In the genomic region with DNA sequence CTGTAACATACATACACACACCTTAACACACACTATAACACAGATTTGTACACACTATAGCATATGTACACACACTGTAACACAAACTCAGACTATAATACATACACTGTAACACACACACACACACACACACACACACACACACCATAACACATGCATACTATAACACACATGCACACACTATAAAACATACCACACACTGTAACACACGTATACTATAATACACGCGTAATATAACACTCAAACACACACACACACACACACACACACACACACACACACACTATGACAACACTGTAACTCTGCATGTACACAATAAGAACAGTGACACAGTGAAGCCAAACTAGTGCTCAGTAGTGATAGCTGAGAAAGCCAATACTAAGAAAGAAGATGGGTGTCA, we compare ENCODE assay signal across 17 mouse cellular contexts.
DNase-seq lines count a peak whose midpoint lies in the region; ATAC-seq and TF ChIP-seq lines count a peak whose summit lies in the region.
"Had no signal": no experiment of that assay in that cellular context is flagged by ENCODE, and none has a peak within 500 bp of the region (broad histone marks: within the 10 kb centered on the region; RNA-seq: fewer than 3 reads in every experiment).

No protein-coding gene starts in this region.

- no peaks in the 10 kb centered on the region for H3K36me3 ChIP-seq in forebrain, embryonic 11.5 days (ENCODE audit: control insufficient read depth, insufficient read depth, low read length)
- no peaks in the 10 kb centered on the region for H3K36me3 ChIP-seq in forebrain, embryonic 12.5 days (replicated peaks)
- H3K36me3 ChIP-seq in liver, embryonic 15.5 days (replicated peaks): no peaks in the 10 kb centered on the region
- no peaks in the 10 kb centered on the region for H3K36me3 ChIP-seq in liver, postnatal 0 days (replicated peaks; ENCODE audit: insufficient read depth, low read length)
- H3K36me3 ChIP-seq in hindbrain, embryonic 15.5 days: no peaks in the 10 kb centered on the region
- no peaks in the 10 kb centered on the region for H3K36me3 ChIP-seq in midbrain, embryonic 14.5 days (ENCODE audit: control insufficient read depth, insufficient read depth, low read length)

- H3K4me1 ChIP-seq in forebrain, embryonic 11.5 days (replicated peaks; ENCODE audit: control insufficient read depth, insufficient read depth, low read length): no peaks in the 10 kb centered on the region
- no peaks in the 10 kb centered on the region for H3K4me1 ChIP-seq in forebrain, embryonic 12.5 days
- H3K4me1 ChIP-seq in liver, embryonic 15.5 days (replicated peaks): no peaks in the 10 kb centered on the region
- H3K4me1 ChIP-seq in liver, postnatal 0 days (ENCODE audit: insufficient read depth): no peaks in the 10 kb centered on the region
- no peaks in the 10 kb centered on the region for H3K4me1 ChIP-seq in hindbrain, embryonic 15.5 days (replicated peaks)
- no peaks in the 10 kb centered on the region for H3K4me1 ChIP-seq in midbrain, embryonic 14.5 days (ENCODE audit: control insufficient read depth, insufficient read depth, low read length)
- H3K4me1 ChIP-seq in lung, adult 2 months (ENCODE audit: control insufficient read depth, insufficient read depth, low read length): no peaks in the 10 kb centered on the region

- no peak for TF ChIP-seq EP300 in liver, postnatal 0 days (IDR thresholded peaks at IDR 0.05; ENCODE audit: low read depth)

- no peak overlapping the region for H3K27ac ChIP-seq in forebrain, embryonic 11.5 days (ENCODE audit: low read depth, low read length)
- no peak overlapping the region for H3K27ac ChIP-seq in forebrain, embryonic 12.5 days
- H3K27ac ChIP-seq in liver, embryonic 15.5 days (replicated peaks): no peak overlapping the region
- no peak overlapping the region for H3K27ac ChIP-seq in liver, postnatal 0 days (ENCODE audit: low read depth)
- H3K27ac ChIP-seq in hindbrain, embryonic 15.5 days (replicated peaks): no peak overlapping the region
- no peak overlapping the region for H3K27ac ChIP-seq in midbrain, embryonic 14.5 days (replicated peaks; ENCODE audit: low read depth, low read length)
- H3K27ac ChIP-seq: macrophage had no signal

- ATAC-seq in forebrain, embryonic 11.5 days (replicated peaks; ENCODE audit: low FRiP score): 0 out of 2 replicates have a peak, but pooled peaks have one; percentile 30
- no peak for ATAC-seq in forebrain, embryonic 12.5 days (ENCODE audit: low FRiP score)
- 0 out of 2 replicates have a peak, but pooled peaks have one; percentile 34 for ATAC-seq in liver, embryonic 15.5 days (ENCODE audit: insufficient read depth)
- no peak for ATAC-seq in liver, postnatal 0 days
- peak; percentile 61; the same call in 1 of the 2 replicates for ATAC-seq in hindbrain, embryonic 15.5 days (ENCODE audit: low FRiP score, low read depth)
- peak; percentile 58; the same call in 1 of the 2 replicates for ATAC-seq in midbrain, embryonic 14.5 days (ENCODE audit: low FRiP score, low TSS enrichment)
- ATAC-seq: CD4-positive, CD25-positive, alpha-beta regulatory T cell, adult 4 months; Patski had no signal

- no peaks in the 10 kb centered on the region for H3K9me3 ChIP-seq in forebrain, embryonic 11.5 days (ENCODE audit: control insufficient read depth, low read length)
- H3K9me3 ChIP-seq in forebrain, embryonic 12.5 days: no peaks in the 10 kb centered on the region
- no peaks in the 10 kb centered on the region for H3K9me3 ChIP-seq in liver, embryonic 15.5 days (replicated peaks)
- no peaks in the 10 kb centered on the region for H3K9me3 ChIP-seq in liver, postnatal 0 days (ENCODE audit: low read length)
- H3K9me3 ChIP-seq in hindbrain, embryonic 15.5 days: no peaks in the 10 kb centered on the region
- no peaks in the 10 kb centered on the region for H3K9me3 ChIP-seq in midbrain, embryonic 14.5 days (ENCODE audit: control insufficient read depth, low read length)

- H3K9ac ChIP-seq in forebrain, embryonic 11.5 days (ENCODE audit: low read length): no peak overlapping the region
- no peak overlapping the region for H3K9ac ChIP-seq in forebrain, embryonic 12.5 days
- no peak overlapping the region for H3K9ac ChIP-seq in liver, embryonic 15.5 days
- no peak overlapping the region for H3K9ac ChIP-seq in liver, postnatal 0 days (replicated peaks)
- H3K9ac ChIP-seq in hindbrain, embryonic 15.5 days: no peak overlapping the region
- H3K9ac ChIP-seq in midbrain, embryonic 14.5 days (replicated peaks; ENCODE audit: low read length): no peak overlapping the region

- no peak for TF ChIP-seq CTCF in liver, postnatal 0 days (IDR thresholded peaks at IDR 0.05; ENCODE audit: low read depth)
- TF ChIP-seq CTCF in lung, adult 2 months (IDR thresholded peaks at IDR 0.05; ENCODE audit: insufficient read depth, low read length): no peak

- H3K4me2 ChIP-seq in forebrain, embryonic 11.5 days (ENCODE audit: low read depth, low read length, severe bottlenecking): no peak overlapping the region
- no peak overlapping the region for H3K4me2 ChIP-seq in forebrain, embryonic 12.5 days
- H3K4me2 ChIP-seq in liver, embryonic 15.5 days: no peak overlapping the region
- no peak overlapping the region for H3K4me2 ChIP-seq in liver, postnatal 0 days (ENCODE audit: low read depth, low read length)
- H3K4me2 ChIP-seq in hindbrain, embryonic 15.5 days: no peak overlapping the region
- H3K4me2 ChIP-seq in midbrain, embryonic 14.5 days (ENCODE audit: low read length): no peak overlapping the region
- H3K4me2 ChIP-seq: heart, embryonic 11.5 days had no signal

- no peak overlapping the region for H3K4me3 ChIP-seq in forebrain, embryonic 11.5 days (ENCODE audit: low read depth, low read length)
- no peak overlapping the region for H3K4me3 ChIP-seq in forebrain, embryonic 12.5 days (replicated peaks)
- no peak overlapping the region for H3K4me3 ChIP-seq in liver, embryonic 15.5 days (replicated peaks)
- H3K4me3 ChIP-seq in liver, postnatal 0 days (ENCODE audit: low read depth, low read length): no peak overlapping the region
- H3K4me3 ChIP-seq in hindbrain, embryonic 15.5 days: no peak overlapping the region
- no peak overlapping the region for H3K4me3 ChIP-seq in midbrain, embryonic 14.5 days (replicated peaks; ENCODE audit: low read depth, low read length)
- no peak overlapping the region for H3K4me3 ChIP-seq in lung, adult 2 months (replicated peaks; ENCODE audit: extremely low read depth, low read depth, low read length)

- TF ChIP-seq POLR2A in lung, adult 2 months (IDR thresholded peaks at IDR 0.05; ENCODE audit: borderline replicate concordance, extremely low read depth, low read depth, low read length): no peak

- WGBS in forebrain, embryonic 11.5 days: 95% methylated on average over 3 of the region's 3 CpGs
- WGBS in forebrain, embryonic 12.5 days: 94% methylated on average over 3 of the region's 3 CpGs
- WGBS in liver, embryonic 15.5 days (ENCODE audit: insufficient replicate concordance): 82% methylated on average over 3 of the region's 3 CpGs
- 90% methylated on average over 3 of the region's 3 CpGs for WGBS in liver, postnatal 0 days (ENCODE audit: insufficient replicate concordance)
- 98% methylated on average over 3 of the region's 3 CpGs for WGBS in hindbrain, embryonic 15.5 days
- WGBS in midbrain, embryonic 14.5 days: 96% methylated on average over 3 of the region's 3 CpGs
- WGBS in lung, adult 2 months: 93% methylated on average over 3 of the region's 3 CpGs

- no peaks in the 10 kb centered on the region for H3K27me3 ChIP-seq in forebrain, embryonic 11.5 days (ENCODE audit: control insufficient read depth, insufficient read depth, low read length)
- no peaks in the 10 kb centered on the region for H3K27me3 ChIP-seq in forebrain, embryonic 12.5 days
- no peaks in the 10 kb centered on the region for H3K27me3 ChIP-seq in liver, embryonic 15.5 days
- no peaks in the 10 kb centered on the region for H3K27me3 ChIP-seq in liver, postnatal 0 days (ENCODE audit: insufficient read depth, low read length)
- no peaks in the 10 kb centered on the region for H3K27me3 ChIP-seq in hindbrain, embryonic 15.5 days
- H3K27me3 ChIP-seq in midbrain, embryonic 14.5 days (ENCODE audit: control insufficient read depth, insufficient read depth, low read length): no peaks in the 10 kb centered on the region

- no peak for DNase-seq in forebrain, embryonic 11.5 days (ENCODE audit: low spot score)
- DNase-seq in liver, postnatal 0 days: no peak
- DNase-seq in midbrain, embryonic 14.5 days: no peak
- DNase-seq in lung, adult 2 months: no peak
- DNase-seq in thymus, postnatal 0 days (ENCODE audit: low spot score): no peak
- DNase-seq: adrenal gland, postnatal 10 days; cerebellum, adult 9-11 months; heart, postnatal 10 days; kidney, adult 9 months; thymus, adult 2 months had no signal

Comparison
In these comparisons a context has a peak if more than half of its experiments do, and no peak if none do; other contexts are left out.
1. ATAC-seq: peak in forebrain, embryonic 11.5 days (single experiment), liver, embryonic 15.5 days (single experiment), hindbrain, embryonic 15.5 days (single experiment) and midbrain, embryonic 14.5 days (single experiment); none in forebrain, embryonic 12.5 days (single experiment) and liver, postnatal 0 days (single experiment).